Mouse (Mus musculus) left cerebral cortex, postnatal 10 days (tissue): ENCODE measurements at regions not wholly inside any gene's neighbourhood (a gene's known extent, or its start where the extent isn't known, plus 50 kb on each side); places are given as distances from the start of the nearest gene placed in this dataset.

Experiments
- DNase-seq, 2 experiments: peaks; one replicate each; pipeline ENCODE4 v3.0.0; 2021 to 2022; ENCODE audit warnings: low spot score in 2 of 2, mixed read lengths in 1 of 2; ENCODE audit errors: extremely low spot score in 1 of 2
- intact Hi-C: fragments of 180-260 bp; cut with DNase I; formaldehyde crosslinking; loops from one replicate; pipeline ENCODE4 v1.15.1; 2025

GRCm38 (mm10) chr1:167163486-167163885, 121.6 kb downstream of the Uck2 start:
- intact Hi-C loops, result no loop called here
- peak in 1 of 2 experiments; percentile 31 for DNase-seq

GRCm38 (mm10) chr1:167162495-167162894, 122.6 kb downstream of the Uck2 start:
- no peak for DNase-seq
- intact Hi-C loops, result no loop called here

GRCm38 (mm10) chr1:167159536-167159935, 125.6 kb downstream of the Uck2 start:
- no peak for DNase-seq
- intact Hi-C loops, result no loop called here

GRCm38 (mm10) chr1:167152442-167152841, 132.7 kb downstream of the Uck2 start:
- intact Hi-C loops, result no loop called here
- no peak for DNase-seq

- intact Hi-C loops, result no loop called here
- no peak for DNase-seq
Measured at GRCm38 (mm10) chr1:167144335-167144734, 140.8 kb downstream of the Uck2 start.

- intact Hi-C loops, result no loop called here
- DNase-seq, result no peak
Measured at GRCm38 (mm10) chr1:167143797-167144196, 141.3 kb downstream of the Uck2 start.
